Mouse (Mus musculus) hindbrain, embryonic 16.5 days (tissue): ENCODE data around the gene Cstf3. TPM values are rescaled to one million over a fixed set of nuclear protein-coding genes. Genes with fewer than 3 reads are reported as not detected.

Source experiments
- ATAC-seq: fragments of 200-750 bp; cut with Nextera tagmentation; 2 replicates; pipeline ENCODE4 v1.8.0; 2017; ENCODE audit warnings: moderate TSS enrichment, moderate library complexity
- H3K27ac ChIP-seq: fragments of 300-500 bp; sonication (generic); 2 replicates; pipeline ENCODE4 v1.5.1; 2014; ENCODE audit warnings: low read depth, mild to moderate bottlenecking, control low read depth, low read length, moderate library complexity
- H3K27me3 ChIP-seq: fragments of 300-500 bp; sonication (generic); replicated peaks from 2 replicates; pipeline ENCODE4 v1.6.1; 2014; ENCODE audit warnings: low read length; ENCODE audit not compliant: control insufficient read depth, insufficient read depth
- H3K36me3 ChIP-seq: fragments of 300-500 bp; sonication (generic); 2 replicates; pipeline ENCODE4 v1.6.1; 2014; ENCODE audit warnings: mild to moderate bottlenecking, low read length, moderate library complexity, mixed read lengths; ENCODE audit not compliant: control insufficient read depth, insufficient read depth
- H3K4me1 ChIP-seq: fragments of 300-500 bp; sonication (generic); 2 replicates; pipeline ENCODE4 v1.6.1; 2014; ENCODE audit warnings: low read depth, low read length; ENCODE audit not compliant: control insufficient read depth, insufficient read depth
- H3K4me2 ChIP-seq: fragments of 300-500 bp; sonication (generic); 2 replicates; pipeline ENCODE4 v1.6.1; 2014; ENCODE audit warnings: mild to moderate bottlenecking, low read length, control low read depth, moderate library complexity
- H3K4me3 ChIP-seq: fragments of 300-500 bp; sonication (generic); 2 replicates; pipeline ENCODE4 v1.5.1; 2014; ENCODE audit warnings: mild to moderate bottlenecking, low read length, control low read depth, moderate library complexity
- H3K9ac ChIP-seq: fragments of 300-500 bp; sonication (generic); 2 replicates; pipeline ENCODE4 v1.6.1; 2014; ENCODE audit warnings: low read depth, mild to moderate bottlenecking, control low read depth, low read length, moderate library complexity
- H3K9me3 ChIP-seq: fragments of 300-500 bp; sonication (generic); 2 replicates; pipeline ENCODE4 v1.6.1; 2014; ENCODE audit warnings: mild to moderate bottlenecking, low read length, moderate library complexity; ENCODE audit not compliant: control insufficient read depth
- WGBS: fragments of 180-500 bp; shearing (Covaris S2); extraction: QIAGEN DNeasy Blood & Tissue Kit; methylation state at CpG from one replicate; pipeline ENCODE4 v1.1.7; 2014; 5-methylcytosine and 5-hydroxymethylcytosine counted together
- polyA plus RNA-seq: library from polyadenylated mRNA; unstranded; fragments of >200 nt; fragmentation: Nextera tagmentation; extraction: Ambion mirVana; gene quantifications from 2 replicates; pipeline ENCODE4 v1.2.1, GENCODE M21; 2015

The Cstf3 gene
- polyA plus RNA-seq, 1 experiment from 2014 or later = 73.8 TPM

DNA sequence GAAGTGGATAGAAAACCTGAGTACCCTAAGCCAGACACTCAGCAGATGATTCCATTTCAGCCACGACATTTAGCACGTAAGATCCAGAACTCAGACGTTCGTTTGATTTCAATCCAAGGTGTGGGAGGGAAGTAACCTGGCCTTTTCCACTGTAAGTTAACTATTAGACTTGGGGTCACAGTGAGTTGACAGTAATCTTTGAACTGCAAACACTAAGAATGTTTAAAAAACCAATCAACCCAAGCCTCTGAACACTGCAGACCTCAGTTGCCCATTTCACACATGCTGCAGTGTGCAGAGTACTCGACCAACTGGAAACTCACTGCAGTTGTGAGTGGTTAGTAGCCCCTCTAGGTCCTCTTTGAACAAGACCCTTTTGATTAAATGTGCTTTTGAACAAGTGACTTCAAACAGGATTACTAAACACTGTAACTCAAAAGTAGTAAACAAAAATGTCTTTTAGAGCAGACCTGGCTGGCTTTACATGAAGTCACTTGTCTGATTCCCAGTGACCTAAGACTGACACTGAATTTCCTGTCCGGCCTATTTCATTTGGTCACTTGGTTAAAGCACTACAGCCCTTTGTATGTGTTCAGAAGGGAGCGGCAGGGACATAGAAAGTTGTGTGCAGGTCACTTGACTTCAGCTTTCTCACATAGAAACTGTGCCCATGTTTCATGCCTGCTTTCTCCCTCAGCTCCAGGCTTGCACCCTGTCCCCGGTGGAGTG lies 73.2 kb downstream of the Cstf3 start:
- Histone ChIP-seq H3K27ac (no peak overlapping the region), H3K4me3 (no peak overlapping the region), H3K4me2 (no peak overlapping the region), H3K9ac (no peak overlapping the region), H3K9me3 (no peaks in the 10 kb centered on the region), H3K4me1 (no peaks in the 10 kb centered on the region), H3K36me3 (peaks cover 29% of the 10 kb centered on the region), H3K27me3 (no peaks in the 10 kb centered on the region)
- ATAC-seq = no peak
- WGBS = 92% methylated on average over 8 of the region's 8 CpGs

DNA sequence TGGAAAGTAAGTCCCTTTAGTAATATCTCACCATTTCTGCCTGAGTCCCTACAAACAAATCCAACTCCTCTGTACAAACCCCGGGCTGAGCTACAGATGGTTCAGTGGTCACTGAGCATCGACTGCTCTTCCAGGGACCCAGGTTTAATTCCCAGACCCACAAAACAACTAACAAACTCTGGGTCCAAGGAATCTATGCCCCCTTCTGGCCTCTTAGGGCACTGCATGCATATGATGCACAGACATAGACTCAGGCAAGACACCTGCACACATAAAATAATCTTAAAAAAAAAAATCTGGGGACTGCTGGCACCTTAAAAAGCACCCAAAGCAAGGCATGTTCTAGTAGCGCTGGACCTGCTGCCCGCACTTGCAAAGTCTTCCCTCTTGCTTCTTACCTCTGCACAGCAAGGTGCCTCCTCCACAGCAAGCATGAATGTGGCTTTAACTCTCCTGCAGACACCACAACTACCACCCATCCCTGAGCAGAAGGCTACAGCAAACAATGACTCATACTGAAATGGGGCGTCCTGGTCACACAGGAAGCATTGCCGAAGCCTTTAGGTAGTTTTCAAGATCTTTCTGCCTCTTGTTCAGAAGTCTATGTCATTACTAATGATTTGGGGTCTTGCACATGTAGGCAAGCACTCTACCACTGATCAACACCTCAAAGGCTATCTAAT lies 78.9 kb downstream of the Cstf3 start:
- H3K27ac ChIP-seq = no peak overlapping the region
- ATAC-seq = no peak
- no peaks in the 10 kb centered on the region for H3K9me3 ChIP-seq
- peaks cover 14% of the 10 kb centered on the region for H3K36me3 ChIP-seq
- no peak overlapping the region for H3K4me2 ChIP-seq
- H3K9ac ChIP-seq = no peak overlapping the region
- no peak overlapping the region for H3K4me3 ChIP-seq
- no peaks in the 10 kb centered on the region for H3K4me1 ChIP-seq
- no peaks in the 10 kb centered on the region for H3K27me3 ChIP-seq
- WGBS = 88% methylated on average over 6 of the region's 6 CpGs

DNA sequence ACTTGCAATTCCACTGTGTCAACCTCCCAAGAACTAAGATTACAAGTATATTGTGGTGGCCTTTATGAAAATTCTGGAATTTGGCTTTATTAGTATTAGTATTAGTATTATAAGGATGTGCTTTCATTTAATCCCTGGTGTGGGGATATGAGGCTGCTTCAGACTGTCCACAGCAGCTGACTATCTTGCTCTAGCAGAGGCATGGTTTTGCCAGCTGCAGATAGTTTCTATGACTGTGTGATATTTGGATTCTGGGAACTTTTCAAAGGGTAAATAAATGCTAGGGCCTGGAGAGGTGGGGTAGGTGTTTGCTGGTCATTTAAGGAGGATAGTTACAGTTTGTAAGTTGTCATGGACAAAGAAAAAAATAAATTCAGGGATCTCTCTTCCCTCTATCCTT lies 81.4 kb downstream of the Cstf3 start:
- no peaks in the 10 kb centered on the region for H3K9me3 ChIP-seq
- no peaks in the 10 kb centered on the region for H3K27me3 ChIP-seq
- ATAC-seq = no peak
- H3K4me3 ChIP-seq = no peak overlapping the region
- H3K4me2 ChIP-seq = no peak overlapping the region
- no peak overlapping the region for H3K27ac ChIP-seq
- no peaks in the 10 kb centered on the region for H3K4me1 ChIP-seq
- no peak overlapping the region for H3K9ac ChIP-seq
- 0 out of 2 replicates have a peak, but pooled peaks cover 2% of the 10 kb centered on the region for H3K36me3 ChIP-seq

DNA sequence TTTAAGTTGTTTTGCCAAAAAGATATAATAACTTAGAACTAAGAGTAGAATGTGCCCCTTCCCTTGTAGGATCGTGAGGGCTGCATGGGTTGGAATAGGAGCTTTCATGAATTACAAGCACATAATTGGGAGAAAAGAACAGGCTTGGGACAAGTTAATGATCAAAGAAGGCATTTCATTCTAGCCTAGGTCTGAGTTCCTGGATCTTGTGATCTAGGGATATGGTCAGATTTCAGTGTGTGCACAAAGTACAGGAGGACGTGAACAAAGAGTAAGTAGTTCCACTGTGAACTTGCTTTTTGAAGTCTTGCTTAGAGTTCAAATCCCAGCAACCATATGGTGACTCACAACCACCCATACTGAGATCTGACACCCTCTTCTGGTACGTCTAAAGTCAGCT lies 87.0 kb downstream of the Cstf3 start:
- no peak overlapping the region for H3K4me3 ChIP-seq
- peaks cover 15% of the 10 kb centered on the region for H3K36me3 ChIP-seq
- no peak overlapping the region for H3K27ac ChIP-seq
- no peaks in the 10 kb centered on the region for H3K9me3 ChIP-seq
- WGBS = 87% methylated on average over 3 of the region's 3 CpGs
- no peaks in the 10 kb centered on the region for H3K27me3 ChIP-seq
- ATAC-seq = no peak
- no peaks in the 10 kb centered on the region for H3K4me1 ChIP-seq
- H3K9ac ChIP-seq = no peak overlapping the region
- H3K4me2 ChIP-seq = no peak overlapping the region

DNA sequence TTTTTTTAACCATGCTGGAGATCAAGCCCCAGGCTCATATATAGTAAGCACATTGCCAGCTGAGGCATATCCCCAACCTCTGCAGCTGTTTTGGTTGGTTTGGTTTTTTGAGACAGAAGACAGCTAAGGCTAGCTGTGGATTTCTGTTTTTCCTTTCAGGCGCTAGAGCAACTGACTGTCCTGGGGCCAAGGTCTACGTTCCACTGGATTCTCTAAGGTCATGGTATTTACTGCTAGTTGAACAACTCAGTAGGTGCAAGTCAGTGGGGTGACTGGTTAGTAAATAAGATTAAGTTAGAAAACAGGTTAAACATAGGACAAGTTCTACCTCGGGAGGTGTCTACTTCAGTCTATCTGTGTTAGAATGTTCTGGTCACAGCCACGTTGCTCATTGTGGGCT lies 94.4 kb downstream of the Cstf3 start:
- Histone ChIP-seq H3K4me2 (no peak overlapping the region), H3K27me3 (no peaks in the 10 kb centered on the region), H3K4me1 (no peaks in the 10 kb centered on the region), H3K27ac (no peak overlapping the region), H3K9ac (no peak overlapping the region), H3K36me3 (peaks cover 19% of the 10 kb centered on the region), H3K4me3 (no peak overlapping the region), H3K9me3 (no peaks in the 10 kb centered on the region)
- WGBS = 93% methylated on average over 4 of the region's 4 CpGs
- no peak for ATAC-seq

DNA sequence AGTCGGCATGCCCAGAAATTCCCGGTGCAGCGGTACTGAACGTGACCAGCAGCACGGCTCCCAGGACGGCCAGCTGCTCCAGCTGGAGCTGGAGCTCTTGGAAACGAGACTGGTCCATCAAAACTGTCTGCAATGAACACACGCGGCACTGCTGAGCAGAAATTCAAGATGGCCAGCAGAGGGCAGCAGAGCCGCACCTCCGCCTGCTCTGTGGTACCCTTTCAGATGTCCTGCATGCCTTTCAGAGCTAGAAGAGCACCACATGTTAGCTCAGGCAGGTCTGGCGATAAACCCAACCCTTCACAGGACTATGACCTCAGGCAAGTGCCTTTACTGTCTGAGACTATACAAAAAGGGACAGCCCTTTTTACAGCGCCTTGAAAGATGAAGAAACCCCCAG lies 95.1 kb downstream of the Cstf3 start:
- Histone ChIP-seq H3K4me2 (no peak overlapping the region), H3K4me3 (no peak overlapping the region), H3K36me3 (peaks cover 19% of the 10 kb centered on the region), H3K27ac (no peak overlapping the region), H3K9ac (no peak overlapping the region), H3K4me1 (no peaks in the 10 kb centered on the region), H3K27me3 (no peaks in the 10 kb centered on the region), H3K9me3 (no peaks in the 10 kb centered on the region)
- 3% methylated on average over 13 of the region's 13 CpGs for WGBS
- ATAC-seq = peak; percentile 93

DNA sequence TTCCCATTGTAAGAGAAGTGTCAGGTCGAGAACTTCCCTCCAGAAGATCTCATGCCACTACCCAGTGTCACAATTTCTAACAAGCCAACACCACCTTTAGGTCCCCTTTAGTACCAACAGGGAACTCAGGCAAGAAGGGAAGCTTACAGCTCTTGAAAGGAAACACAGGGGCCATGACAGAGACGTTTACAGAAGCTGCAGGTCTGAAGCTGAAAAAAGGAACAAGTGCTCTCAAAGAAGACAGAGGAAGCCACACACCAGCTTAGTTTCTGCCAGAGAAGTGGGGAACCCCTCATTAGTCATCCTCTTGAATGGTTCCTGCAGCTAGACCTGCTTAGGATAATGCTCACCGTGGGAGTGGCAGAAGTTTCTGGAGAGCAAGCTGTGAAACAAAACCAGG lies 96.9 kb downstream of the Cstf3 start:
- H3K27ac ChIP-seq = no peak overlapping the region
- no peak overlapping the region for H3K4me2 ChIP-seq
- H3K27me3 ChIP-seq = no peaks in the 10 kb centered on the region
- no peak for ATAC-seq
- no peaks in the 10 kb centered on the region for H3K4me1 ChIP-seq
- H3K9ac ChIP-seq = no peak overlapping the region
- H3K4me3 ChIP-seq = no peak overlapping the region
- WGBS = 70% methylated on average over 3 of the region's 3 CpGs
- no peaks in the 10 kb centered on the region for H3K9me3 ChIP-seq
- H3K36me3 ChIP-seq = peaks cover 12% of the 10 kb centered on the region

DNA sequence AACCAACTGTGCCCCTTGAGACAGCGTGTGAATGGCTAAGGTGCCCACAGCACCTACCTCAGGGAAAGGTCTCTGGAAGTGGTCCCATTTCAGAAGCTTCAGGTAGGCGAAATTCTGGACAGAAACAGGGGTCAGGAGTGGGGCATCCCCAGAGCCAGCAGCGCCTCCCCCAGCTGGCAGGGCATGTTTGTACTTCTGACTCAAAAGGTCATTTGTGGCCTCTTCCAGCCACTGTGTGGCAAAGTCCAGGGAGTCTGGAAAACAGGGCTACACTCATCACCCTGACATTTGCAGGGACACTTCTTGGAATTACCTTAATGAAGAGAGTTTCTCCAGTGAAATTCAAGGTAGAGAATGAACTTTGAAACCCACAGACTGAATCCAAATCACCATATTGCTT lies 98.0 kb downstream of the Cstf3 start:
- no peak overlapping the region for H3K4me3 ChIP-seq
- no peak overlapping the region for H3K27ac ChIP-seq
- no peak overlapping the region for H3K9ac ChIP-seq
- ATAC-seq = no peak
- H3K4me2 ChIP-seq = no peak overlapping the region
- H3K4me1 ChIP-seq = no peaks in the 10 kb centered on the region
- WGBS = 85% methylated on average over 3 of the region's 3 CpGs
- peaks cover 10% of the 10 kb centered on the region for H3K36me3 ChIP-seq
- no peaks in the 10 kb centered on the region for H3K9me3 ChIP-seq
- H3K27me3 ChIP-seq = no peaks in the 10 kb centered on the region

DNA sequence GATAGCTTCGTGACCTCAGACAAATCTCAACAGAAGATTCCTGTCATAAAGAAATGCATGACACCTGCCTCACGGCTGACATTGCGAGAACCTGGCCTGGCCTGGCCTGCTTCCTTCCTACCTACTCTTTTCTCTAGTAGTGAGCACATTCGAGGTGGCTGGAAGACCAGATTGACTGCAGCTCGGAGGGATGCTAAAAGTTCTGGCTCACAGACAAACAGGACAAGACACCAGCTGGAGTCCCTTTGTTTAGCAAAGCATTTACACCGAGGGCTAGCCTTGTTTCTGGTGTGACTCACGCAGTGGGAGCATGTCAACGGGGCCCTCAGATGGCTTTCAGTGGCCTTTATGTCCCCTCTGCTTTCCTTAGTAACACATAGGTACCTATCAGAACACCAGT lies 98.4 kb downstream of the Cstf3 start:
- Histone ChIP-seq H3K4me1 (no peaks in the 10 kb centered on the region), H3K9ac (no peak overlapping the region), H3K4me3 (no peak overlapping the region), H3K27ac (no peak overlapping the region), H3K4me2 (no peak overlapping the region), H3K9me3 (no peaks in the 10 kb centered on the region), H3K36me3 (peaks cover 7% of the 10 kb centered on the region), H3K27me3 (no peaks in the 10 kb centered on the region)
- no peak for ATAC-seq
- 68% methylated on average over 8 of the region's 8 CpGs for whole genome bisulfite sequencing
